Mouse (Mus musculus) spleen, embryonic (tissue): ENCODE results near the gene Lhx2.

Experiments used
- CTCF ChIA-PET: fragments of 350-600 bp; sonication (Branson Sonifier 250); formaldehyde crosslinking; loops from one replicate; lab custom pipeline; 2022; lab: Charles Lee

The Lhx2 gene

DNA sequence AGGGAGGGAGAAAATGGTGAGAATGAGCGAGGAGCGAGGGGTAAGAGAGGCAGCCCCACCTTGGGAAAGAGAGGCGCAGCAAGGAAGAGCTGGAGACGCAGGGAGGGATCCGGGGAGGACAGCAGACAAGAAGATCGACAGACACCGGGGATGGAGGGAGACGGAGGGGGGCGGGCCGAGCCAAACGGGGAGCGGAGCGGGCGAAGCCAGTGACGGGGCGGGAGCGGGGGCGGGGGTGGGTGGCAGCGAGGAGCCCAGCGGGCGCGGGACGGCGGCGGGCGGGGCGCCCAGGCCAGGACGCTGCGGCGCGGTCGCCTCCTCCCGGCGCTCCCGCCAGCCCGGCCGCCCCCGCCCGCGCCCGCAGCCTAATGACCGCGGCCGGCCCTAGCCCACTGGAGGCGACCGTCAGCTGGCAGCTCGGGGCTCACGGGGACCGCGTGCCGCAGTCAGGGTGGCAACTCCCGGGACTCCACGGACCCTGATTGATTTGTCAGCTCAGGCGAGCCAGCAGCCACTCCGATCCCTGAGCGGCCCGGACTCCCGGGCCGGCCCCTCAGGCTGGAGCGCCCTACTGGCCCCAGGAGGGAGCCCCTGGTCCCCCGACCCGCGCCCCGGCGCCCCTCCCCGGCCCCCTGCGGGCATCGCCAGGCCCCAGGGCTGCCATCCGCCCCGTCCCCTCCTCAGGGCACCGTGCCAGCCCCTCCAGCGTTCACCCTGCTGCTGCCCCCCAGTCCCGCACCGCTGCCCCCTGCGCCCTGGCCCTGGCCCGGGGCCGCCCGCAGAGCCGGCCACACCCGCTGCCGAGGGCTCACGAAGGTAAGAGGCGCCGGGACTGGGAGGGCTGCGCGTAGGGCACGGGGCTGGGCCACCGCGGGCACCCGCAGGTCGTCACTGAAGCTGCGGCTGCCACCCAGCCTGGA, at the start of gene Lhx2:
TSS of gene Lhx2 (plus strand) at position 292 of the 920 bp plus-strand sequence.
- CTCF ChIA-PET: no interaction called here

DNA sequence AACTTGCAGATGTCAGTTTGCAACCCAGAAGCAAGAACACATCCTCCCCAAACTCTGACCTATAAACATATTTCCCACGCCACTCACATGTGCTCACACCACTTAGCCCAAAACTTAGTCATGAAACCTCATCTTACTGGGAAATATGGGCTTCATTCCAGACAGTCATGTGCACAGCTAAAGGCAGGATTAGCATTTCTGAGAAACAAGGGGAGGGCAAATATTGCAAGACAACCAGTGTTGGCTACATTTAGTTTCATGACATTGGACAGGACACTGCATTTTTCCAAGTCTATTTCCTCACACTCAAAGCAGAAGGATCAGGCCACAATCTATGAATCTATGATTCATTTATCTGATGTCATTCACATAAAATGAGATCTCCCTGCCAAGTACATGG, 47.6 kb upstream of the Lhx2 start:
- CTCF ChIA-PET: no interaction called here

DNA sequence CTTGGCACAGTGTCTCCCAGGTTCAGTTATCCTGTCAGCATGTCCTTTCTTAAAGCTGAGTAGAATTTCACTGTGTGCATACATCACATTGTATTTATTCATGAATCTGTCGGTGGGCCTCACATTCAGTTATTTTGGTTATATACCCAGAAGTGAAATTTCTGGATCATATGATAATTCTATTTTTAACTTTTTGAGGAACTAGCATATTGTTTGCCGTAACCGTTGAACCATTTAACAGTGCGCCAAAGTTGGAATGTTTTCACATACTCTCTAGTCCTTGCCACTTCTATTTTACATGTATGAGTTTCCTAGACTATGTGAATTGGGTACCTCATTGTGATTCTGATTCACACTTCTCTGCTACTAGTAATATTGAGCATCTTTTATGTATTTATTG, 43.1 kb upstream of the Lhx2 start:
- CTCF ChIA-PET: no interaction called here

DNA sequence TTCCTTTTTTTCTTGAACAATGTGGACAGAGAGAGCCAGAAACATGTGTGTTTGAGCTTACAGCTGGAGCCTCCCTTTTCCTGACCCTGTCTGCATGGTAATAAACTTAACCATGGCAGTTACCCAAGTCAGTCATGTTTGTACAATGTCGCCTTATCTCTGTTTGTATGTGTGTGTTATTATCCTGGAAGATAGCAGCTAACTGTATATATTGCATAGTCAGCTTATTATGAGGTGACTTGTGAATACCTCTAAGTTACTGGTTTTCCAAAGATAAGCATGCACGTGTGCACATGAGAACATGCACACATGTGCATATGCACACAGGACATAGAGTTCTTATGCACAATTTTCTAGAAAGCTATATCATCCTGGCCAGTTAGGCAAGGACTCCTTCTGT, 38.1 kb upstream of the Lhx2 start:
- CTCF ChIA-PET: no interaction called here

DNA sequence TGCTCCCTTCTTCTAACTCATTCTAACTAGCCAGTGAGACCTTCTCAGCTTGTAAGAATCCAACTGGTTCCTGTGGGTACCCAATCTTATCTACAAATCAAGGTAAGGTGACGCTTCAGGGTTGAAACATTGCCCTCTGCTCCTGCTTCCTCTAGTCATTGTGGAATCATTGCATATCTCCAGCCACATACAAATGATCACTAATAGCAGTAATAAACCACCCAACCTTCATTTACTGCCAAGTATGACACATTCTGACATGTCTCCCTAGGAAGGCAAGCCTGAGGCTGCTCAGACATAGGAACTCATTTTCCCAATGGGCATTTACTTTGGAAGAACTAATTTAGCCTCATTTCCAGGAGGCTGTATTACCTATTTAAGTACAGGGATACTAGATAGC, 33.9 kb upstream of the Lhx2 start:
- CTCF ChIA-PET: no interaction called here

DNA sequence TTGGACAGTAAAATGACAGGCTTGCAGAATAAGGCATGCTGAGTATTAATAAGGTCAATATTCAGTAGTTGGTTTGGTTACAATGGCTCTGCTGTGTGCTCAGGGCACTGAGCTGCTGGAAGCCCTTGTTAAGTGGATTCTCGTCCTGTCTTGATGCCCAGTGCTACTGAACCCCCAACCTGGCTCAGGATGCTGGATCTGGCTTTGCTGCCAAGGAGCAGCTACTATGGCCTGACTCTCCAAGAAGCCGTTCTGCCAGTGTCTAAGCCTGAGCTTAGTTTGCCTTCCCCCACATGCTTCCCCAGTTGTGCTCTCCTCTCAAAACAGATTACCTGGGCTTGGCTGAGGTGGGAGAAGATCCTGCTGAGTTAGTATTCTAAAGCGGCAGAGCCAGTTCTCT, 26.2 kb upstream of the Lhx2 start:
- CTCF ChIA-PET: no interaction called here

DNA sequence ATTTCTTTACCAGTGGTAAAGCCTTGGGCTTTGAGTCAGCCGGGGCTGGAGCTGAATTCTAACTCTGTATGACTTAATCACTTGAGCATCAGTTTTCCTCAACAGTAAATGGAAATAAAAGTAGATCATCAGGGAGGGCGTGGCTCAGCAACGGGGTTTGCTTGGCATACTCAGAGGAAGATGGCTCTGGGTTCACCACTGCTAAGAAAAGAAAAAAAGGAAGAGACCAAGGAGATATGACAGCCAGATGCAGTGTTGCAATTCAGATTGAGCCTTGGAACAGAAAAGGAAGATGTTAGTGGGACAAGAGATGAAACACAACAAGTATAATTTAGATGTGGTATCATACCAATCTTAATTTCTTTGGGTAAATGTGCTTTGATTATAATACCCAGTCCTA, 25.7 kb upstream of the Lhx2 start:
- CTCF ChIA-PET: no interaction called here

DNA sequence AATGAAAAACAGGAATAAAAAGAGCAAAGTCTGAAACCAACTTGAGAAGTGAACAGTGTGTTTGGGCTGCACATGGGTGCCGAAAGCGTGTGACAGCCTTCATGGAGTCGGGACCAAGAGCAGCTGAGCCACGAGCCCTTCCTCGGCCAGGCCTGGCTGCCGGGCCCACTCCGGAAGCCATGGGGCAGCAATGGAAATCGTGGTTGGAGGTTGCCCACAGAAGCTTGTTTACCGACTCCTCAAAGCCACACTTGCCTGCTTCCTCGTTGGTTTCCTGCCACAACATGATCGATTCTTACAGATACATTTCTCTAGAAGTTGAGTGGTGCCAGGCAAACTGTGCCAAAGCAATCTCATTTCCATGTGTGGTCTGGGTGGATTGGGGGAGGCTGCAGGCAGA, 20.0 kb upstream of the Lhx2 start:
- CTCF ChIA-PET: no interaction called here

DNA sequence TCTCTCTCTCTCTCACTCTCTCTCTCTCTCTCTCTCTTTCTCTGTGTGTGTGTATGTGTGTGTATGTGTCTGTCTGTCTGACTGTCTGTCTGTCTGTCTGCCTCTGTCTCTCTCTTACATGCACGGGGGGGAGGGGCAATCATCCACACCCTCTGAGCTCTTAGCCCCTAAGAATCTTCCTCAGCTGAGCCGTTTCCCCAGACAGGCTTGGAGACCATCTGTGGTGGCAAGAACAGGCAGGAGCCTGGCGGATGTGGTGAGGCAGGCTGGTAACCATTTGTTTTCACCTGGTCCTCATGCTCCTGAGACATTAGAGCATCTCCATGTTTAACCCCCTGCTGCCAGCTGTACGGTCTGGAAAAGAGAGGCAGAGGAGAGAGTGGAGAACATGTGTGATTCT, 18.2 kb upstream of the Lhx2 start:
- CTCF ChIA-PET: no interaction called here

DNA sequence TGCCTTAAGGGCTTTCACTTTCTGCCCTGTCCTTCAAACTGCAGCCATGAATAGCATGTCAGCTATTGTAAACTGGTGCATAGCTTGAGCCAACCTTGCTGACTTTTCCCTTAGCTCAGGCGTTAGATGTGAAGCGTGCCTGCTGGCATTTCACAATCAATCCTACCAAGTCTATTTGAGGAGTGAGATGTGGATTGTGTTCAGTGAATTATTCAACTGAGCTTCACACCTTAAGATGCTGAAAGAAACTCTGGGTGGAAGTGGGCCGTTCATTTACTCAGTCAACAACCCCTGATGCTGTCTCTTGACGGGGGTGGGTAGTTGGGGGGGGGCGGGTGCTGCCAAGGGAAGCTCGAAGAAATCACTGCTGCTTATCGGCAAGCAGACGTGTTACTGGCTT, 15.7 kb upstream of the Lhx2 start:
- CTCF ChIA-PET: no interaction called here

DNA sequence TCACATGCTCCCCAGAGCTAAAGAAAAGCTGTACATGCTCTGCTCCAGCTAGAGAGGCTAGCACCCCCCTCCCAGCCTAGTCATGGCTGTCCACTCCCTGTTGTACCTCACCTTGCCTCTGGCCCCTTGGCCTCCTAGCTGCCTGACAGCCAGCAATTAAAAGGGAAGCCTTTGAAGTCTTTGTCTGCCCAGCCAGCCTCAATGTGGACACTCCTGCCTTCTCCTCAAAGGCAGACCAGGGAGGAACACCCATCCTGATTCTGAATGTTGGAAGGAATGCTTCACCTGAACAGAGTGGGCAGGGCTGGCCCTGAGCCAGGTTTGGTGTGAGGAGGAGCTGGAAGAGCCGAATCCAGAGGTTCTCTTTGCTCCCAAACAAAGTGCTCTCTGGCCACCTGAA, 12.4 kb upstream of the Lhx2 start:
- CTCF ChIA-PET: no interaction called here

DNA sequence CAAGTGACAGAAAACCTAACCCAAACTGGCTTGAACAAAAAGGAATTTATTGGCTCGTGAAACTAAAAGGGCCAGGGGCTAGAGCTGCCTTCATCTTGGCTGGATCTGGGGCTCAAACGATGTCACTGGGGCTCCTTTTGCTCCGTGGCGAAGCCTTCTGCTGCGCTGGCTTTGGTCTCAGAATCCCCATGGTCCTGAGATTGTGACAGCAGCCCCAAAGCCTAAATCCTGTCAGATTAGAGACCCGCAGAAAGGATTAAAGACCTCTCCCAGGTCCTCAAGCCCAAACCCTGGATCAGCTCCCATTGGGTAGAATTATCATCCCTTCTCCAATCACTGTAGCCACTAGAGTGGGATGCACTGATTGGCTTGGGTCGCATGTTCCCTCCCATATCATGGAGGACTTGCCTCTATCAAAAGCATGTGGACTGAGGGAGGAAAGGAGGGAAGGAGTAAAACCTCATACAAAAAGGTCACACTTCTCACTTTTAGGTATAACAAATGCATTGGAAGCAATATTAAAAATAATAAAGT, 5.4 kb upstream of the Lhx2 start:
- CTCF ChIA-PET: no interaction called here

DNA sequence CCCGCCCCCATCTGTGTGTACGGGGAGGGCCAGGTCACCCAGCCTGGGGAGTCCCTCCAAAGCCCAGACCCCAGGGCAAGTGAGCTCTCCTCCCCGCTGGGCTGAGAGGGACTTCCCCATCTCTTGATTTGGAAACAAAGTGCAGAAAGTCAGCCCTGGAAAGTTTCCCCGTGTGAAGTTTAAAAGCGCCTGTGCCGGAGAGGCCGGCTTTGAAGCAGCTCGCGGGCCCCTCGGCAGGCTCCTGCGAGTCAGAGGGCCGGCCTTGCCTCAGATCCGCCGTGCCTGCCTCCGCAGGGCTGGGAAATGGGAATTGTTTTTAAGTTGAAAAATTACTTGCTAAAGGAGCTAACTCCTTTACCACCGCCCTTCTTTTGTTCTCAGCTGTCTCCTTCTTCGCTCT, 2.5 kb upstream of the Lhx2 start:
- CTCF ChIA-PET: interaction anchor here (0.6 to 1.0 kb wide), 2 partner anchors 98 to 463 kb away, joined by 3 read pairs; no protein-coding TSS in a partner anchor

DNA sequence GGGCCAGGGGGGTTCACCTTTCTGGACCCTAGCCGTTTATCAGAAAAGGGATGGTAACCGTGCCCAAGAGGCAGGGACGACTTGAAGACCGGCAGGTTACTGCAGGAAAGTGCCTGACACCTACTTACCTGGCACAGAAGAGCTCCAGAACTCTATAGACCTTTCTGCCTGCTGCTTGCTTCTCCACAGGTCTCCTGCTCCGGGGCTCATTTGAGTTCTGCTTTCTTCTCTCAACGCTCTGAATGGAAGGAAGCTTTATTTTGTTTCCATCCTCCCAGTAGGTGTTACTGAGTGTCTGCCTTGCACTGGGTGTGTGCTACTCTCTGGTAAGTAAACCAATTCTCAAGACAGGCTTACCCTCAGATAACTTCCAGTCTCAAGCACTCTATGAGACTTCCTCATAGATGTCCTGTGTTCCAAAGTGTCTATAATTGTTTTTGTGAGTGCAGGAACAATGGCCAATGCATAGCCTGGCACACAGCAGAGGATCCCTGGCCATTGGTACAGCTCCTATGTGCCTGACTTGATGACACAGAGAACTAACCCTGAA, 1.9 kb upstream of the Lhx2 start:
- CTCF ChIA-PET: interaction anchor here (1.0 kb wide), 1 partner anchor 98 kb away, joined by 3 read pairs; no protein-coding TSS in a partner anchor

DNA sequence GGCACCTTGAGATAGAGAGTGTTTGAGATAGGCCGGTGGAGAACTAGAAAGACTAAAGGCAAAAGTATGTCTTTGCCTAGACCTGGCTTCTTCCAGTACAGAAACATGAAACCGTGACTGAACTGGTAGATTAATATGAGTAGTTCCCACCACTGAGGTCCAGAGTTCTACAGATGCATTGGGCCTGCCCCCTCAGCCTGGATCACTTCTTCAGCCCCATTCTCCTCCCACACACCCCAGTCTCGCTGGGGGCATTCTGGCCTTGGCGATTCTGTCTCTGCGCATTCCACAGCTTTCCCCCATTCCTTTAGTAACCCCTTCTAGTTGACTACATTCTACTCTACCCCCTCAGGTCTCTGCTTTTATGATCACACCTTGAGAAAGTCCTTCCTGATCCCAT, 1.4 kb upstream of the Lhx2 start:
- CTCF ChIA-PET: interaction anchor here (0.8 kb wide), 1 partner anchor 19 kb away, joined by 4 read pairs; no protein-coding TSS in a partner anchor

DNA sequence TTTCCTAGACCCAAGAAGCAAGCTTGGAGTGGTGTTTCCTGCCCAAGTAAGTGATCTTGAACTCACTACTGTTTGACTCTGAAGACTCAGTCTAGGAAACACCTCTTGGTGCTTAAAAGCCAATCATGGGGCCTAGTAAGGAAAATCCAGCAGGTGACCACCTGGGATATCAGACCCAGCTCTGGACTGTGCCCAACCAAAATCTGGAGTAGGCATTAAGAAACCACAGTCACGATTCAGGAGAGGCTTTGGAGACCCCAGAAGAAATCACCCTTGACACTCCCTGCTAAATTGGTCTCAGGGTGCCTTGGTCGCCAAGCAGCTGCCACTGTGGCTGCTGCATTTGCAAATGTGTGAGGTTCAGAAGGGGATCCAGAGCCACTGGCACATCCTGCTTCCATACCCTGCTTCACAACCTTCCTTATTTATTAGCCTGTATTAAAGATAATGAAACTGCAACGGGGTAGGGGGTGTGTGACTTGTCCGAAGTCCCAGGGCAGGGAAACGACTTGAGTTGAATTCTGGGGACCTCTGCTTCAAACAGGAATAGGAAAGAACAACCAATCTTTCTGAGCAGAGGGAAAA, 641 bp upstream of the Lhx2 start:
- CTCF ChIA-PET: interaction anchor here (0.8 kb wide), 1 partner anchor 19 kb away, joined by 4 read pairs; no protein-coding TSS in a partner anchor

DNA sequence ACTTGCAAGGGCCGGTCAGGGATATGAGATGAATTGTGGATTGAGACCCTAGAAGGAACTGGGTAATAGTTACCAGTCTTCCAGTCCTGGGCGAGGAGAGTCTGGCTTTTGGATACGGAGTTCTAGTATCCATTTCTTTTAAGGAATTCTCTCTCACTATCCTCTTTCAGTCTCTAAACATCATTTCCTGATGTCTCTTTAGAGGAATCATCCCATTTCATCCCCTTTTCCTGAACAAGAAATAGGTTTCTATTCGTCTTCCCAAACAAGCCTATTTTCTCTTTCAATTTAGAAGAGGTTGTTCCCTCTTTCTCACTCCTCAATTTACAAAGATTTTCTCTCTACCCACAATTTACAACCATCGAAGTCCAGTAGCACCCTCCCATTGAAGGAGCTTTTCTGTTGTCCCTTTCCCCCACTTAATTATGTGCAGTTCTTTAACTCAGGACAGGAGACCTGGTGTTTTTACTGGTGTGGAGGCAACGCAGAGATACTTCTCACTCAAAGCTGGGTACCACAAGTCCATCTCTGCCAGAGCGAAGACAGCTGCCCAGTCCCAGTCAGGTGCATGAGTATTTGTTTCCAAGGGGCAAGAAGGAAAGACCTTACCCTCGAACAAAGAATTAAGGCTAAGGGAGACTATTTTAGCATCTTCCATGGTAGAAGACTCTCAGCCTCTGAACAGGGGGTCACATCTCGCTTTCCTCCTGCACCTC, 987 bp downstream of the Lhx2 start:
- CTCF ChIA-PET: no interaction called here

DNA sequence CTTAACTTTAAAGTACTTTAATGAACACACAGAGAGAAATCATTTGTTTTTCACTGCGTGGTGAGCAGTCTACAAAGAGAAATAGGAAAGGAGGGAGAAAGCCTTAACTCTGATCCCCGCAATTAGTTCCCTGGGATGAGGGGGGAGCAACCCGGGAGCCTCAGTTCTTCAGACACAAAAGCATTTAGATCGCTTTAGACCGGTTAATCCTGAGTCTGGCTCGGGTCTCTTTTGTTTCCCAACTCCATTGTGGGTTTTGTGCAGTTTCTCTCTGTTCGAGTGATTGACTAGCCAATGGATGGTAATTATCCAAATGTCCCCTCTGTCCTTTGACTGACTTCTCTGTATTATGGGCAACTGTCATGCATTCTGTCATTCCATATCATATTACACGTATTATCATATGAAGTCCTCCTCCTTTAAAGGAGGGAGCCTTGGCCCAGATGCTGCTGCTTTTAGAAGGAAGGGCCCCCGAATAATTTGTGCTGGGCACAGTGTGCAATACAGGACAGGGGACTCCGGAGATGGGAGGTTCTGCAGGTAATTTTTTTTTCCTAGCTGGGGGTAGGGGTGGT, 1.6 kb downstream of the Lhx2 start:
- CTCF ChIA-PET: no interaction called here

DNA sequence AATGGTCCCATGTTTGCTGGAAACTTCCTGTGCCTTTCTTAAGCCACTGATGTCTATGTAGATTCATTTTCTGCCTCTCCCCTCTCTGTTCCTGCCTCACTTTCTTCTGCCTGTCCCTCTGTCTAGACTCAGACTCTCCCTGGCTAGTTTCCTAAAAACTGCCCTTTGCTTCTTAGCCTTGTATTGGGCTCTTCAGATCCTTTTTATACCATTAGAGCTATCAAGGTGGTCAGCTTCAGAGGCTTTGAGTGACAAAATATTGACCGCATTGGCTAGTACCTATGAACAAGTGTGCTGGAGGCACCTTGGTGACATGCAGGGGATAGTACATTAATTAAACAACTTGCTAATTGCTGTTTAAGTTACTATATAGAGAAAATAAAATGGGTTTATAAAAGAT, 4.5 kb downstream of the Lhx2 start:
- CTCF ChIA-PET: interaction anchor here (0.7 kb wide), 1 partner anchor 383 kb away, joined by 7 read pairs; no protein-coding TSS in a partner anchor

DNA sequence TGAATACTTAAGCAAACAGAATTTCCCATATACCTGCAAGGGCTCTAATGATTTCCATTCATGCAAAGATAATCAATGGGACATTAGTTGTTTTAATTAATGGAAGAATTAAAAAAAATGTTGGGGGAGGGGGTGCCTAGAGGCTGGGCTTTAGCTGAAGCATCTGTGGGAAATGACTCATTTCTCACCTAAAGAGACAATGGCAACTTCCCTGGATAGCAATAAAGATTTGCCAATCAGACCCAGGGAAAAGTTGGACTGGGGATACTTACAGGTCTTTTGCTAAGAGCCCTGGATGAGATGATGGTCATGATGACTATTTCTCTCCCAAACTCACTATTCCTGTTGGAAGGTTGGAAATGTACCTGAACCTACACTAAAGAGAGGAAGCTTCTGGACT, 5.6 kb downstream of the Lhx2 start:
- CTCF ChIA-PET: interaction anchor here (0.6 to 0.7 kb wide), 2 partner anchors 108 to 115 kb away, joined by 6 to 11 read pairs; no protein-coding TSS in a partner anchor

DNA sequence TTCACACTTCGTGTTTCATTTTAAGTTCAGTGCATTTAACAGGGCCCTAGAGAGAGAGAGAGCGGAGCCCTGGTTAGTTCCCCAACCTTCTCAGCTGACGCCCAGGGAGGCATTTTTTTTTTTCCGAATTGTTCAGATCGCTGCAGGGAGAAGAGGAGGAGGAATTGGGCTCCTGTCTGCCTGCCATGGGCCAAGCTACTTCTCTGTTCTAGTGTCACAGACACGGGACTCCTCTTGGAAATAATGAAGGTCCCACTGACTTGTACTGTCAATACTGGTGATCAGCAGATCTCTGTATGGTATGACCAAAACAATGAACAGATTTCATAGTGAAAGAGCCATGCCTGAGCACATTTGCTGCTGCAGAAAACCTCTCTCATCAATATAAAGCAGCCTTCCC, 7.3 kb downstream of the Lhx2 start:
- CTCF ChIA-PET: no interaction called here
